Comparison of ENCODE assay signal across 8 mouse cellular contexts in genomic region chr1:37428911-37429310, GRCm38 (mm10). TPM values are rescaled to one million over a fixed set of nuclear protein-coding genes. Genes with fewer than 3 reads are reported as not detected.
DNase-seq lines count a peak whose midpoint lies in the region; ATAC-seq and TF ChIP-seq lines count a peak whose summit lies in the region.

No protein-coding gene starts in this region.

- peaks cover 9 to 40% of the 10 kb centered on the region in 2 experiments for H3K36me3 ChIP-seq in MEL (ENCODE audit: control insufficient read depth in 1 of 2, insufficient read depth in 2 of 2, low read length in 2 of 2)
- peaks cover 66% of the 10 kb centered on the region for H3K36me3 ChIP-seq in heart, embryonic 13.5 days
- H3K36me3 ChIP-seq in liver, embryonic 13.5 days = peaks cover 48% of the 10 kb centered on the region

- no peak for ATAC-seq in heart, embryonic 13.5 days (ENCODE audit: extremely low read depth, insufficient number of reproducible peaks, low FRiP score, low TSS enrichment)
- no peak for ATAC-seq in liver, embryonic 13.5 days (ENCODE audit: low read depth)

- peaks cover 47% of the 10 kb centered on the region for H3K79me2 ChIP-seq in MEL (ENCODE audit: control insufficient read depth, insufficient read depth, low read length, poor library complexity)

- H3K27me3 ChIP-seq in MEL (ENCODE audit: control insufficient read depth in 1 of 2, insufficient read depth in 2 of 2, low read length in 2 of 2) = no peaks in the 10 kb centered on the region
- no peaks in the 10 kb centered on the region for H3K27me3 ChIP-seq in heart, embryonic 13.5 days (replicated peaks)
- no peaks in the 10 kb centered on the region for H3K27me3 ChIP-seq in liver, embryonic 13.5 days

- intact Hi-C loops in gastrocnemius, adult 2 months (cut with DNase I) = loop anchor here (5.0 kb wide), 1 partner anchor 698 kb away; the partner anchor contains the start of gene Rev1

- peak overlapping the region; percentile 91 for H3K4me3 ChIP-seq in gastrocnemius, adult 2 months
- H3K4me3 ChIP-seq in MEL (ENCODE audit: control insufficient read depth in 1 of 2, insufficient read depth in 1 of 2, low read depth in 2 of 2, low read length in 2 of 2) = peak overlapping the region; percentile 76 to 93
- H3K4me3 ChIP-seq in heart, embryonic 13.5 days = peak overlapping the region; percentile 96
- peak overlapping the region; percentile 80 for H3K4me3 ChIP-seq in liver, embryonic 13.5 days (replicated peaks)

- TF ChIP-seq EP300 in MEL (IDR thresholded peaks at IDR 0.05; ENCODE audit: low read depth in 1 of 2, low read length in 2 of 2) = no peak

- no peak for TF ChIP-seq RAD21 in MEL (IDR thresholded peaks at IDR 0.05; ENCODE audit: low read depth, low read length)

- peak overlapping the region; percentile 94 for H3K27ac ChIP-seq in gastrocnemius, adult 2 months
- peak overlapping the region; percentile 94 for H3K27ac ChIP-seq in MEL (ENCODE audit: control insufficient read depth, low read depth, low read length)
- peak overlapping the region; percentile 78; the same call in 1 of the 2 replicates for H3K27ac ChIP-seq in heart, embryonic 13.5 days (replicated peaks)
- peak overlapping the region; percentile 74 for H3K27ac ChIP-seq in liver, embryonic 13.5 days

- TF ChIP-seq POLR2A in MEL (IDR thresholded peaks at IDR 0.05; ENCODE audit: control insufficient read depth in 1 of 2, insufficient read depth in 1 of 2, low read depth in 1 of 2, low read length in 2 of 2, poor library complexity in 1 of 2) = no peak

- peak; percentile 32 for DNase-seq in gastrocnemius, adult 2 months
- no peak for DNase-seq in gastrocnemius, postnatal 10 days
- peak; percentile 61 for DNase-seq in MEL (ENCODE audit: low read depth, low spot score)
- no peak for DNase-seq in liver, embryonic 13.5 days
- no peak for DNase-seq in embryo, embryonic 10.5 days (ENCODE audit: low spot score)
- no peak for DNase-seq in spleen, postnatal 10 days (ENCODE audit: low spot score in 2 of 2)
- DNase-seq in thymus, postnatal 36 days = no peak

- H3K4me2 ChIP-seq in heart, embryonic 13.5 days = peak overlapping the region; percentile 95
- peak overlapping the region; percentile 90 for H3K4me2 ChIP-seq in liver, embryonic 13.5 days

- H3K9ac ChIP-seq in MEL (ENCODE audit: control insufficient read depth, low read depth, low read length, poor library complexity, severe bottlenecking) = peak overlapping the region; percentile 82
- peak overlapping the region; percentile 97 for H3K9ac ChIP-seq in heart, embryonic 13.5 days
- peak overlapping the region; percentile 89 for H3K9ac ChIP-seq in liver, embryonic 13.5 days

- 42% methylated on average over 2 of the region's 2 CpGs for WGBS in heart, embryonic 13.5 days
- 20% methylated on average over 2 of the region's 2 CpGs for WGBS in liver, embryonic 13.5 days (ENCODE audit: insufficient replicate concordance)

- peaks cover 14 to 35% of the 10 kb centered on the region in 2 experiments for H3K4me1 ChIP-seq in MEL (ENCODE audit: control insufficient read depth in 1 of 2, insufficient read depth in 2 of 2, low read length in 2 of 2)
- peaks cover 30% of the 10 kb centered on the region for H3K4me1 ChIP-seq in heart, embryonic 13.5 days
- H3K4me1 ChIP-seq in liver, embryonic 13.5 days (replicated peaks) = peaks cover 56% of the 10 kb centered on the region

- TF ChIP-seq CTCF in gastrocnemius, adult 2 months (IDR thresholded peaks at IDR 0.05) = no peak
- TF ChIP-seq CTCF in MEL (IDR thresholded peaks at IDR 0.05 in 2 of 3, conservative IDR thresholded peaks at IDR 0.05 in 1 of 3; ENCODE audit: control insufficient read depth in 1 of 3, insufficient read depth in 1 of 3, low read depth in 2 of 3, low read length in 3 of 3, poor library complexity in 1 of 3, severe bottlenecking in 1 of 3) = no peak

- no peaks in the 10 kb centered on the region for H3K9me3 ChIP-seq in MEL (replicated peaks; ENCODE audit: insufficient read depth, low read length)
- H3K9me3 ChIP-seq in heart, embryonic 13.5 days = peaks cover 6% of the 10 kb centered on the region
- H3K9me3 ChIP-seq in liver, embryonic 13.5 days (replicated peaks) = peaks cover 4% of the 10 kb centered on the region; the same call in 1 of the 2 replicates

TF ChIP-seq in MEL, 35 proteins besides CTCF, POLR2A, EP300 and RAD21:
- TF ChIP-seq USF1 (IDR thresholded peaks at IDR 0.05; ENCODE audit: low read depth, low read length) (no peak), ELF1 (IDR thresholded peaks at IDR 0.05; ENCODE audit: low read depth, low read length) (no peak), RCOR1 (IDR thresholded peaks at IDR 0.05; ENCODE audit: low read depth, low read length) (no peak), POLR2AphosphoS2 (IDR thresholded peaks at IDR 0.05; ENCODE audit: low read length) (no peak), BHLHE40 (IDR thresholded peaks at IDR 0.05; ENCODE audit: borderline replicate concordance, low read depth, low read length) (no peak), ZMIZ1 (IDR thresholded peaks at IDR 0.05; ENCODE audit: low read depth, low read length) (no peak), CHD2 (IDR thresholded peaks at IDR 0.05; ENCODE audit: low read length) (no peak)

RNA-seq across cellular contexts. Expression of gene Coa5, which starts 1.0 kb away (rescaled TPM):
- 10 to 100 TPM; 81.0 to 88.5 TPM for total RNA-seq in gastrocnemius, adult 2 months (2021)
- 100 to 1,000 TPM in 1 of 2 experiments, 10 to 100 TPM in 1; 92.3 to 105 TPM for total RNA-seq in gastrocnemius, postnatal 10 days (2021)
- total RNA-seq in MEL (2012; rRNA removed) = 26.7 and 31.4 TPM in 2 replicates
- 10 to 100 TPM in 1 of 2 experiments, not detected in 1; 34.5 TPM for polyA plus RNA-seq in MEL (2012; ENCODE audit: insufficient read depth in 1 of 2, insufficient read length in 2 of 2, low read depth in 1 of 2, low replicate concordance in 2 of 2, missing spikeins in 1 of 2)
- polyA plus RNA-seq in heart, embryonic 13.5 days (2015; fragmentation: Nextera tagmentation; extraction: Ambion mirVana) = 56.8 and 60.0 TPM in 2 replicates
- 36.8 and 45.2 TPM in 2 replicates for polyA plus RNA-seq in liver, embryonic 13.5 days (2015; fragmentation: Nextera tagmentation; extraction: Ambion mirVana)

RNA-seq across cellular contexts. Expression of gene Unc50, which starts 1.0 kb away (rescaled TPM):
- total RNA-seq in gastrocnemius, adult 2 months (2021) = 10 to 100 TPM; 14.2 to 16.6 TPM
- total RNA-seq in gastrocnemius, postnatal 10 days (2021) = 10 to 100 TPM; 25.8 to 28.0 TPM
- 56.4 and 62.3 TPM in 2 replicates for total RNA-seq in MEL (2012; rRNA removed)
- 100 to 1,000 TPM in 1 of 2 experiments, 10 to 100 TPM in 1; 61.8 to 609 TPM for polyA plus RNA-seq in MEL (2012; ENCODE audit: insufficient read depth in 1 of 2, insufficient read length in 2 of 2, low read depth in 1 of 2, low replicate concordance in 2 of 2, missing spikeins in 1 of 2)
- 75.9 and 86.4 TPM in 2 replicates for polyA plus RNA-seq in heart, embryonic 13.5 days (2015; fragmentation: Nextera tagmentation; extraction: Ambion mirVana)
- polyA plus RNA-seq in liver, embryonic 13.5 days (2015; fragmentation: Nextera tagmentation; extraction: Ambion mirVana) = 86.7 and 87.2 TPM in 2 replicates

Comparison
In these comparisons a context has a peak if more than half of its experiments do, and no peak if none do; other contexts are left out.
1. DNase-seq: peak in gastrocnemius, adult 2 months (single experiment) and MEL (single experiment); none in gastrocnemius, postnatal 10 days (single experiment), liver, embryonic 13.5 days (single experiment), embryo, embryonic 10.5 days (single experiment), spleen, postnatal 10 days (0 of 2) and thymus, postnatal 36 days (0 of 2).
2. Peak in every context shown above with its lines, with median percentiles within 50 percentile points of each other: H3K27ac ChIP-seq, H3K4me3 ChIP-seq and H3K9ac ChIP-seq.